Comparison of ENCODE assay signal across 8 mouse cellular contexts in genomic region chr1:105179371-105179823, GRCm38 (mm10).
DNase-seq lines count a peak whose midpoint lies in the region; ATAC-seq and TF ChIP-seq lines count a peak whose summit lies in the region.

No protein-coding gene starts in this region.

- 64% methylated on average over 3 of the region's 3 CpGs for WGBS in hindbrain, embryonic 13.5 days
- WGBS in midbrain, embryonic 15.5 days = 60% methylated on average over 3 of the region's 3 CpGs

- DNase-seq in G1E (ENCODE audit: low spot score) (no peak), liver (peak; percentile 56)
- peak; percentile 75 for DNase-seq in adrenal gland, postnatal 10 days
- peak; percentile 24 to 50 for DNase-seq in gastrocnemius, adult 8-10 months (ENCODE audit: low spot score in 2 of 2)
- no peak for DNase-seq in thymus, postnatal 25 days
- DNase-seq in layer of hippocampus, adult 9-10 months (ENCODE audit: low spot score) = no peak

- peaks cover 32% of the 10 kb centered on the region for H3K9me3 ChIP-seq in G1E (replicated peaks)
- H3K9me3 ChIP-seq in hindbrain, embryonic 13.5 days = no peaks in the 10 kb centered on the region
- H3K9me3 ChIP-seq in midbrain, embryonic 15.5 days = no peaks in the 10 kb centered on the region

- H3K4me3 ChIP-seq in G1E (ENCODE audit: low read depth, low read length) = peak overlapping the region; percentile 13; the same call in 1 of the 2 replicates
- H3K4me3 ChIP-seq in hindbrain, embryonic 13.5 days = no peak overlapping the region
- H3K4me3 ChIP-seq in midbrain, embryonic 15.5 days = no peak overlapping the region

- H3K4me1 ChIP-seq in G1E (ENCODE audit: insufficient read depth, low read depth, low read length) = no peaks in the 10 kb centered on the region
- peaks cover 12% of the 10 kb centered on the region; the same call in 1 of the 2 replicates for H3K4me1 ChIP-seq in hindbrain, embryonic 13.5 days (replicated peaks)
- peaks cover 9% of the 10 kb centered on the region for H3K4me1 ChIP-seq in midbrain, embryonic 15.5 days

- no peak for ATAC-seq in G1E (ENCODE audit: extremely low read depth, insufficient number of reproducible peaks, low FRiP score, poor library complexity, severe bottlenecking)
- peak; percentile 66; the same call in 1 of the 2 replicates for ATAC-seq in hindbrain, embryonic 13.5 days (ENCODE audit: low FRiP score)
- ATAC-seq in midbrain, embryonic 15.5 days (replicated peaks) = peak; percentile 79

- H3K9ac ChIP-seq in hindbrain, embryonic 13.5 days = no peak overlapping the region
- H3K9ac ChIP-seq in midbrain, embryonic 15.5 days = no peak overlapping the region

- no peaks in the 10 kb centered on the region for H3K36me3 ChIP-seq in G1E (replicated peaks)
- no peaks in the 10 kb centered on the region for H3K36me3 ChIP-seq in hindbrain, embryonic 13.5 days
- H3K36me3 ChIP-seq in midbrain, embryonic 15.5 days (replicated peaks) = no peaks in the 10 kb centered on the region

- H3K27me3 ChIP-seq in G1E (ENCODE audit: insufficient read depth, low read length) = no peaks in the 10 kb centered on the region
- no peaks in the 10 kb centered on the region for H3K27me3 ChIP-seq in hindbrain, embryonic 13.5 days
- no peaks in the 10 kb centered on the region for H3K27me3 ChIP-seq in midbrain, embryonic 15.5 days (replicated peaks)

- H3K27ac ChIP-seq in hindbrain, embryonic 13.5 days = peak overlapping the region; percentile 5; the same call in 1 of the 2 replicates
- 0 out of 2 replicates have a peak overlapping the region, but pooled peaks have one; percentile 6 for H3K27ac ChIP-seq in midbrain, embryonic 15.5 days

- H3K4me2 ChIP-seq in hindbrain, embryonic 13.5 days = no peak overlapping the region
- H3K4me2 ChIP-seq in midbrain, embryonic 15.5 days = no peak overlapping the region

- no peak for TF ChIP-seq CTCF in G1E (IDR thresholded peaks at IDR 0.05; ENCODE audit: low read depth, low read length)

Comparison
In these comparisons a context has a peak if more than half of its experiments do, and no peak if none do; other contexts are left out.
1. DNase-seq: peak in adrenal gland, postnatal 10 days (single experiment), gastrocnemius, adult 8-10 months (2 of 2) and liver (single experiment); none in G1E (single experiment), thymus, postnatal 25 days (single experiment) and layer of hippocampus, adult 9-10 months (single experiment).